Mouse (Mus musculus): ENCODE measurements at regions not wholly inside any gene's neighbourhood (a gene's known extent, or its start where the extent isn't known, plus 50 kb on each side); places are given as distances from the start of the nearest gene placed in this dataset.

- no peak for DNase-seq (ENCODE audit: inconsistent ontology term)
Observed at GRCm38 (mm10) chr5:45270679-45271078, 179.4 kb downstream of the Qdpr start.

- DNase-seq (ENCODE audit: inconsistent ontology term) = no peak
Observed at GRCm38 (mm10) chr5:45269391-45269790, 180.6 kb downstream of the Qdpr start.

- DNase-seq (ENCODE audit: inconsistent ontology term) = no peak
Observed at GRCm38 (mm10) chr5:45266914-45267313, 183.1 kb downstream of the Qdpr start.

GRCm38 (mm10) chr5:45258486-45258885 lies 191.6 kb downstream of the Qdpr start:
- DNase-seq (ENCODE audit: inconsistent ontology term) = peak; percentile 44

- DNase-seq (ENCODE audit: inconsistent ontology term) = no peak
Observed at GRCm38 (mm10) chr5:45256256-45256999, 193.6 kb downstream of the Qdpr start.

DNA sequence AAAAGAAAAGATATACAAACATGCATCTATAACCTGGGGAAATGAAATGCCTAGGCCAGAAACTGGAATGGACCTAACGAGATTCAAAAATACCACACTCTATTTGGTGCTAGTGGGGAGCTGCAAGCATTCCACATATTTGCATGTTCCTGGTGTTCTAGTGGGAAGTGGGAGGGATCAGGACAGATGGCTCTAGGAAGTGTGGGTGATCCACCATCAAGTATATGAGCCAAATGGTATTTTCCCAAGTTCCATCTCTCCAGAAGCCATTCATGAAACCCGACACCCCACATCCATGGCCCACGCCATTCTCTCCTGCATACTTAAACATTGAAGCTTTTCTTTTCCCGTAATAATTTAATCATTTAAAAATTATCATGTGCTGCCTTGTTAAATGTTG lies 218.2 kb downstream of the Qdpr start:
- DNase-seq (ENCODE audit: inconsistent ontology term) = no peak

- DNase-seq (ENCODE audit: inconsistent ontology term) = no peak
Observed at GRCm38 (mm10) chr5:45230097-45230496, 219.9 kb downstream of the Qdpr start.

GRCm38 (mm10) chr5:45229477-45229876 lies 220.6 kb downstream of the Qdpr start:
- no peak for DNase-seq (ENCODE audit: inconsistent ontology term)

- DNase-seq (ENCODE audit: inconsistent ontology term) = no peak
Observed at GRCm38 (mm10) chr5:45228226-45228927, 221.7 kb downstream of the Qdpr start.

- DNase-seq (ENCODE audit: inconsistent ontology term) = peak; percentile 82
Observed at GRCm38 (mm10) chr5:45220272-45220916, 229.6 kb downstream of the Qdpr start.

GRCm38 (mm10) chr5:45219558-45219957 lies 230.5 kb downstream of the Qdpr start:
- DNase-seq (ENCODE audit: inconsistent ontology term) = peak; percentile 16

GRCm38 (mm10) chr5:45219101-45219500 lies 230.9 kb downstream of the Qdpr start:
- DNase-seq (ENCODE audit: inconsistent ontology term) = peak; percentile 78

DNA sequence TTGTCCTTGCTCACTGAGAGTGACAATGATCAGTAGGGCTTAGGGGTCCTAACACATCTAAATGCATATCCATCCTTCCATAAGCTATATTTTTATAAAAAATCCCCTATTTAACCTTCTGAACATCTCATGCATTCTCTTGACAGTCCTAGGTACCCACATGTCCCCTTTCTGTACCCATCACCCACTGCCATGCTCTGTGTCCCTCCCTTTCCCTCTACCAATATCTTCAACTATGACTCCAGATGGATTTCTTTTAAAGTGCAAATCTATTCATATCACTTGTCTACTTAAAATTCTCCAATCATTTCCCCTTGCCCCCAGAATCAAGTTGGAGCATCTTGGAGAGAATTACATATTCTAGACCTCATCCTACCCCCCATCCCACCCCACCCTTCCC lies 235.6 kb downstream of the Qdpr start:
- no peak for DNase-seq (ENCODE audit: inconsistent ontology term)

DNA sequence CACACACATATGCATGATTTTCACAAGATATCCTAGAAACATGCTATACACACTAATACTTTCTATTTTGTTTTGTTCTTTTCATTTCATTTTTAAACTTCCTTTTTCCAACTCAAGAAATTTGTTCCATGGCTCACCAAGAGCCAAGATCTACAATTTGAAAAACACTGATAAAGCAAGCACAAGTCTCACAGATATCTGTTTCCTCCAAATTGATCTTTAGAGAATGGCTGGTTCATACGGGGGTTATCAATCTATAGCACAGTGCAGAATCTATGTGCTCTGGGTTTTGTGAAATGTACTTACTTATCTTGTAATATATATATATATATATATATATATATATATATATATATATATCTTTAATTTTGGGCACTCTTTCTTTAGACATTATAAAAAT lies 251.6 kb downstream of the Qdpr start:
- no peak for DNase-seq (ENCODE audit: inconsistent ontology term)

DNA sequence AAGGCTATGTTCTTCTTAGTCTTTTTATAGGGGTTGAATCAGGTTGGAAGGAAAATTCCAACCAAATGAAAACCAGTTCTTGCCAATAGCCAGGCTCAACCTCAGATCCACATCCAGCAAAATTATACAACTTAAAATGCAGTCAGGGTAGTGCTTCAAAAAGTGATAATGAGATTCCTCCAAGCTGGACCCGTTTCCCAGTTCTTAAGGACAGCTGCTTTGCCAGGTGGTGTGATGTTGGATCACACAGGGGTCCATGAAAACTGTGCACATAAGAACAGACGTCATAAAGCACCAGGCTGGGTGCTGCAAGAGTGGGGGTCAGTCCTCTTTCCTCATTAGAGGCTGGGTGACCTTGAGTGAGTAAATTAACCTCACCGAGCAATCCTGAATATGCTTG lies 253.9 kb downstream of the Qdpr start:
- DNase-seq (ENCODE audit: inconsistent ontology term) = no peak

- no peak for DNase-seq (ENCODE audit: inconsistent ontology term)
Observed at GRCm38 (mm10) chr5:45192287-45192686, 257.7 kb downstream of the Qdpr start.

DNA sequence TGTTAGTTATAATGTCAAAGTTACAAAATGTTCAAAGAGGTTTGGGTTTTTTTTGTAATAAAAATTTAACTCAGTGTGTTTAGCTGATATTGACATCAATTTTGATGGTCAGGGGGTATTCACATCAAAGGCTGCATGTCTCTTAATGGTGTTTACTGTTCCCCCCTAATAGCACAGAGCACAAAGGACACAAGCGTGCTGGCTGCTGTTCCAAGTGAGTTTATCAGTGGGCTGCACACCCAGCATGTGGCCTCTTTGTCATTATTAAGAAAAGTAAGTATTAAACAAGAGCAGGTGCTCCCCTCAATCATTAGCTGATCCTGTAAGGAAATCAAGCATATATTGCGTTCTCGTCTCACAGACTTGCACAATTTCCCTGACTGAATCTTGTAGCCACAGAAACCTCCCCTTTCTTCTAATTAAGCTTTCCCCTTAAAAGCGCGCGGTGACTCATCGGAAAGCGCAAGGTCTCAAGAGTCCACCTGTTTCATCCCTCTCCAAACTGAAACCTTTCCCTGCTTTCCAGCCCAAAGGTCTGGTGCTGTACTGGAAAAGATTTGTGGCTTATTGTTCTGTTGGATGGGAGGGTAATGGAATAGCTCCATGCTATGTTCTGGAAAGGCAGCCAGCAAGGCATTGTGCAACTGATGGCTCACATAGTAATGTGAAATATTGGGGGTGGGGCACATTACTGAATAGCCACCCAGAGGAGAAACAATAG lies 276.8 kb downstream of the Qdpr start:
- peak; percentile 68 for DNase-seq (ENCODE audit: inconsistent ontology term)

- DNase-seq (ENCODE audit: inconsistent ontology term) = no peak
Observed at GRCm38 (mm10) chr5:45159194-45159593, 290.8 kb downstream of the Qdpr start.

- no peak for DNase-seq (ENCODE audit: inconsistent ontology term)
Observed at GRCm38 (mm10) chr5:45154936-45155335, 295.1 kb downstream of the Qdpr start.

GRCm38 (mm10) chr5:45144186-45144585 lies 305.9 kb downstream of the Qdpr start:
- no peak for DNase-seq (ENCODE audit: inconsistent ontology term)

- DNase-seq (ENCODE audit: inconsistent ontology term) = peak; percentile 7
Observed at GRCm38 (mm10) chr5:45137198-45137973, 312.6 kb downstream of the Qdpr start.
